Mouse (Mus musculus) CD8-positive naive resting alpha-beta T cell, adult 2 months (primary cell): ENCODE measurements around the gene Krt20.

Source experiments
- DNase-seq, 2 experiments: peaks; one replicate each; pipeline ENCODE4 v3.0.0; 2022; ENCODE audit warnings: low read depth in 2 of 2, low spot score in 2 of 2

Gene Krt20

GRCm38 (mm10) chr11:99414463-99415147 is 23.3 kb downstream of the Krt20 start:
- DNase-seq, result no peak

DNA sequence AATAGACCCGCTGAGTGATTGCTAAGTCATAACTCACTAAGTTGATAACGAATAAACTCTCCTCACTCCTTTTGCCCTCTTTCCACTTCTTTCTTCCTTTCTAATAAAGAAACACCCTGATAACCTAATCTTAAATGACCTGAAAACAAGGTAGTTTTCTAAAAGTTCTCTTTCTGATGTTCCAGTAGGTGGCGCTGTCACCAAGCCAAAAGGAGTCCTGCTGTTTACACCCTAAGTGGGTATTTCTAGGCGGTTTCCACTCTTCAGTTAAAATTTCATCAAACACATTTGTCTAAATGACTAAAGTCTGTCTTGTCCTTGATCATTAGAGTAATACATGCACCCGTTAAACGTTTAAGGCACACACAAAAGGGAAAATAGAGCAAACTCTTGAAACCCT is 24.7 kb downstream of the Krt20 start:
- DNase-seq, result peak in 1 of 2 experiments; percentile 2

- DNase-seq, result no peak
These were observed 31.8 kb downstream of the Krt20 start for GRCm38 (mm10) chr11:99406186-99406585.

DNA sequence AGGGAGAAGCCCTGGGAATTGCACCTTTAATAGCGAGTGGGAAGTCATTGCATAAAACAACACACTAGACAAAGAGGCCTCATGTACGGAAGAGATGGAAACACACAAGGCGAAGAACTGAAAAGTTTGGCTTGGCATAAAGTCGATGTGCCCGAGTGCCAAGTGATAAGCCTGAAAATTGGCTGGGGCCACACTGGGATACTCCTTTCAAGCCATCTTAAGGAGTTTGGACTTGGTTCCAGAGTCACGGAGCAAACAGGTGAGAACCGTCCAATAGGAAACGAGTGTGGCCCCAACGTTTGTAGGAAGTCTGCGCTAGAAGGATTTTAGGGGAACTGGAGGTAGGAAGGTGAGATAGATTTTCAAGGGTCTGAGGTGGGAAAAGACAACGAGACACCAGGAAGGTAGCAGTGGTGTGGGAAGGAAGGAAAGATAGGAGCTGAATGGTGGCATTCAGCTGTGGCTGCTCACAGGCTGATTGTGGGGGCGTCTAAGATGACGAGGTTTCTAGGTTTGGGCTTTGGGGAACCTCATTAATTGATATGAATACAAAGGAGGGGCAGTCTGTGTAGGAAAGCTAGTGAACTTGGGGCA is 37.9 kb downstream of the Krt20 start:
- no peak for DNase-seq

DNA sequence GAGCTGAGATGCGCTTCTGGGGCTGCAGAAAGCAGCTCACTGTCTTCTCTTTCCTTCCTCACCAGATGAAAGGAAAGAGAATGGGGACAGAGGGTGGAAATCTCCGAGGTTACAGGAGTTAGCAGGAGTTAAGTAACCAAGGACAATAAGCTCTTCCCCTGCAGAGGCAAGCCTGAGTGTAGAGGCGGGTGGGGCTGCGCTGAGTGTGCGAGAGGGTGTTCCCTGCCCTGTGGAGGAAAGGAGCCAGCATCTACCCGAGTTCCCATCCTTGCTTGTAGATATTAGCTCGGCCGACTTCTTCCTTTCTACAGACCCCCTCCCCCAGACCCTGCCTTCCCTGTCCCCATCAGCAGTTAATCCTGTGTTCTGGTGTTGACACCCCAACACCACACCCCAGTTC is 39.1 kb downstream of the Krt20 start:
- DNase-seq, result no peak

GRCm38 (mm10) chr11:99398084-99398483 is 39.9 kb downstream of the Krt20 start:
- no peak for DNase-seq

DNA sequence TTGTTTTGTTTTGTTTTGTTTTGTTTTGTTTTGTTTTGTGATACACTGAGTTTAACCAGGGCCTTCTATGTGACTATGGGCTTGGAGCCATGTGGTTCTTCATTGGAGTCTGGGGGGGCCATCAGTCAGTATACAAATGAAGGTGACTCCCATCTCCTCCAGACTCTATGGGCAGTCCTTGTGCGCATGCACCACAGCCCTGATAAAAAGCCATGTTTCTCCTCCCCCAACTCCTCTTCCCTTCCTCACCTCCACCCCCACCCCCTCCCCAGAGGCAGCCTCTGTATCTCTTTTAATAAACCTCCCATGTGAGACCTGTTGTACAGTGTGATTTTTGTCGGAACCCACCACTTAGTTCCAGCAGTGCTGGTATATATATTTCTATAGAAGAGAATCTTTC is 41.3 kb downstream of the Krt20 start:
- DNase-seq, result no peak

DNA sequence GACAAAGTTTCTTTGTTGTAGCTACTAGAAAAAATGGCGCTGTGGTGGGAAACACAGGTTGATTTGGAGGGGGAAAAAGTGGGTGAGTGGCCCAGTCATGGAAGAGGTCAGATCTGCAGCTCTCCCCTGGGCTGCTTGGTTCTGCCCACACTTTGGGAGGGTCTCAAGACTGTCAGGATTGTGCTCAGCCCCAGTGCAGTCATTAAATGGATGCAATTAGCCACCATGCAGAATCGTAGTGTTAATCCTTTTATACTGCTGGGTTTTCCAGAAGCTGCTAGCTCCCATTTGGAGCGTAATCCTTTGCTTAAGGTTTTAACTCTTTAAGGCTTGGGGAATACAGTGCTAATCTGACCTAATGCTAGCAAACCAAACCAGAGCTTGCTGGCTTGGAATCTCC is 41.9 kb downstream of the Krt20 start:
- no peak for DNase-seq

DNA sequence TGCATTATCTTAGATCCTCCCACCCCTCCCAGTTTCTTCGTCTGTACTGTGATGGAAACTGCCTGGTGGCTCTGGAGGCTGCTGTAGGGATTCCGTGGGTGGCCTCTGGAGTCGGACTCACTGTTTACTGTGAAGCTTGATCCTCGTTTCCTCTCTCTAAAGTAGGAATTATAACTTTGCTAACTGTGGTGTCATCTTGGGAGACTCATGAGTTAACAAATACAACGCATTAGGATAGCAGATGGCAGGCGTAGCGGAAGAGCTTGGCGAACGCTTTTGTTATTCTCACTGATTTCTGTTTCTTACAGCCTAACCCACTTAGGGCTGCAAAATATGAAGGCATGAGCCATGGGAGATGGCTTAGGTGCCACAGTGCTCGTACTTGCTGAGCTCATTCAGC is 45.5 kb downstream of the Krt20 start:
- DNase-seq, result no peak

- DNase-seq, result no peak
These were observed 46.6 kb downstream of the Krt20 start for GRCm38 (mm10) chr11:99391375-99391774.

- DNase-seq, result no peak
These were observed 47.1 kb downstream of the Krt20 start for GRCm38 (mm10) chr11:99390866-99391265.

GRCm38 (mm10) chr11:99389264-99389663 is 48.7 kb downstream of the Krt20 start, which contains the start of gene Krt10:
Krt10 (minus strand) TSS chr11:99389364.
- no peak for DNase-seq

- DNase-seq, result no peak
These were observed 49.3 kb downstream of the Krt20 start for GRCm38 (mm10) chr11:99388661-99389060.

DNA sequence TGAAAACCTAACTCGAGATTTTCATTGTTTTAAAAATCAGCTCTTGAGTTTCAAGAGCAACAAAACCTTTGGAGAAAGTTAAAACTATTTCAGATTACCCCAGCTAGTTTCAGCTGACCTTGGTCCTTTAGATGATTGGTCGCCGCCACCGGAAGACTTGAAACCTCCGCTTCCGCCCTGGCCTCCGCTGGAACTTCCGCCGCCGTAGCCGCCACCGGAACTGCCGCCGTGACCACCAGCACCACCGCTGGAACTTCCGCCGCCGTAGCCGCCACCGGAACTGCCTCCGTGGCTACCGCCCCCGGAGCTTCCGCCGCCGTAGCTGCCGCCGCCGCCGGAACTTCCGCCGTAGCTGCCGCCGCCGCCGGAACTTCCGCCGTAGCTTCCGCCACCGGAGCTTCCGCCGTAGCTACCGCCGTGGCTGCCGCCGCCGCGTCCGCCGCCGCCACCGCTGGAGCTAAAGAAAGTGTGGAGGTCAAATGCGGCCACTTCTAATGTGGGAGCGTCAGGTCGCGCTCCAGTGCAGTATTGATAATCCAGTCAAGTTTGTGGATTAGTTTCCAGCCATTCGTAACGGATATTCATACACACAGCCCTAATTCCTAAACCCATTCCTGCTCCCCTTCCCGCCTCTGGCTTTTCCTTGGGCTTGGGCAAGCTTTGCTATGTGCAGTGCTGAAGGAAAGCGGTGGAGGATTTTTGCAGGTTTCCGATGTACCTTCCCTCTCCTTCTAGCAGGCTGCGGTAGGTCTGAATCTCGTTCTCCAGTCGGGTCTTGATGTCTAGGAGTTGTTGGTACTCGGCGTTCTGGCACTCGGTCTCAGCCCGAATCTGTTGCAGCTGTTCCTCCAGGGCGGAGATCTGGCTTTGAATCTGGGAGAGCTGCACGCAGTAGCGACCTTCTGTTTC is 51.9 kb downstream of the Krt20 start:
- DNase-seq, result peak; percentile 55 to 65

- peak; percentile 55 to 72 for DNase-seq
These were observed 58.4 kb downstream of the Krt20 start for GRCm38 (mm10) chr11:99379568-99379967.
